ENCODE assay signal across 8 mouse cellular contexts in genomic region chr3:87566066-87566465, GRCm38 (mm10). TPM values are rescaled to one million over a fixed set of nuclear protein-coding genes. Genes with fewer than 3 reads are reported as not detected.
DNase-seq lines count a peak whose midpoint lies in the region; ATAC-seq and TF ChIP-seq lines count a peak whose summit lies in the region.

No protein-coding gene starts in this region.

- peak; percentile 14; the same call in 1 of the 2 replicates for TF ChIP-seq CTCF in lung, postnatal 0 days (IDR thresholded peaks at IDR 0.05)

- WGBS in hindbrain, embryonic 14.5 days: 3% methylated on average over 4 of the region's 4 CpGs
- 10% methylated on average over 4 of the region's 4 CpGs for WGBS in lung, postnatal 0 days

- peak; percentile 100 for ATAC-seq in hindbrain, embryonic 14.5 days (ENCODE audit: low FRiP score)
- peak; percentile 98 for ATAC-seq in lung, postnatal 0 days

- H3K9me3 ChIP-seq in hindbrain, embryonic 14.5 days (ENCODE audit: control insufficient read depth, low read length): no peaks in the 10 kb centered on the region
- no peaks in the 10 kb centered on the region for H3K9me3 ChIP-seq in lung, postnatal 0 days (ENCODE audit: low read length)

- TF ChIP-seq EP300 in lung, postnatal 0 days (IDR thresholded peaks at IDR 0.05): no peak

- peak overlapping the region; percentile 95 for H3K27ac ChIP-seq in hindbrain, embryonic 14.5 days
- no peak overlapping the region for H3K27ac ChIP-seq in lung, postnatal 0 days (ENCODE audit: low read length)

- H3K4me3 ChIP-seq in hindbrain, embryonic 14.5 days (replicated peaks; ENCODE audit: low read length): peak overlapping the region; percentile 27
- H3K4me3 ChIP-seq in lung, postnatal 0 days (ENCODE audit: low read depth, low read length): no peak overlapping the region

- no peaks in the 10 kb centered on the region for H3K36me3 ChIP-seq in hindbrain, embryonic 14.5 days (replicated peaks; ENCODE audit: control insufficient read depth, insufficient read depth)
- H3K36me3 ChIP-seq in lung, postnatal 0 days (ENCODE audit: insufficient read depth, low read length): no peaks in the 10 kb centered on the region

- DNase-seq in R1 (ENCODE audit: low read depth, low spot score): peak; percentile 98
- peak; percentile 87 to 90 for DNase-seq in cerebellum, postnatal 14 days
- peak; percentile 81 to 94 for DNase-seq in frontal cortex, postnatal 36 days (ENCODE audit: low spot score in 2 of 2)
- peak; percentile 92 for DNase-seq in hindbrain, embryonic 14.5 days (ENCODE audit: low spot score)
- DNase-seq in layer of hippocampus, postnatal 14 days (ENCODE audit: low spot score in 2 of 2): peak; percentile 79 to 86
- peak; percentile 90 for DNase-seq in lung, postnatal 0 days (ENCODE audit: low spot score)
- DNase-seq in ovary, postnatal 14 days (ENCODE audit: low spot score): peak; percentile 38
- no peak for DNase-seq in c-Kit-positive CD71-positive TER-119-positive erythroid progenitor cells, embryonic 14.5 days (ENCODE audit: low spot score)

- peak overlapping the region; percentile 46 for H3K4me2 ChIP-seq in hindbrain, embryonic 14.5 days (replicated peaks)
- H3K4me2 ChIP-seq in lung, postnatal 0 days (replicated peaks; ENCODE audit: low read depth, low read length): peak overlapping the region; percentile 14; the same call in 1 of the 2 replicates

- H3K27me3 ChIP-seq in hindbrain, embryonic 14.5 days (ENCODE audit: control insufficient read depth, insufficient read depth, low read length): no peaks in the 10 kb centered on the region
- no peaks in the 10 kb centered on the region for H3K27me3 ChIP-seq in lung, postnatal 0 days (replicated peaks; ENCODE audit: insufficient read depth, low read length)

- peak overlapping the region; percentile 61 for H3K9ac ChIP-seq in hindbrain, embryonic 14.5 days
- H3K9ac ChIP-seq in lung, postnatal 0 days (replicated peaks; ENCODE audit: low read depth): no peak overlapping the region

- H3K4me1 ChIP-seq in hindbrain, embryonic 14.5 days (replicated peaks; ENCODE audit: control insufficient read depth, insufficient read depth, low read length): peaks cover 6% of the 10 kb centered on the region; the same call in 1 of the 2 replicates
- 0 out of 2 replicates have a peak, but pooled peaks cover 3% of the 10 kb centered on the region for H3K4me1 ChIP-seq in lung, postnatal 0 days (ENCODE audit: insufficient read depth, low read depth, low read length)

RNA-seq across cellular contexts. Expression of gene Etv3, which starts 40.9 kb away (rescaled TPM):
- polyA plus RNA-seq in hindbrain, embryonic 14.5 days (2014; fragmentation: Nextera tagmentation; extraction: Ambion mirVana): 7.0 and 7.1 TPM in 2 replicates
- total RNA-seq in layer of hippocampus, postnatal 14 days (2021): 10 to 100 TPM; 18.0 to 18.2 TPM
- 13.8 and 15.6 TPM in 2 replicates for polyA plus RNA-seq in lung, postnatal 0 days (2015; fragmentation: Nextera tagmentation; extraction: Ambion mirVana)

RNA-seq across cellular contexts. Expression of gene Arhgef11, which starts 51.3 kb away (rescaled TPM):
- polyA plus RNA-seq in hindbrain, embryonic 14.5 days (2014; fragmentation: Nextera tagmentation; extraction: Ambion mirVana): 27.0 and 28.0 TPM in 2 replicates
- 10 to 100 TPM; 57.2 to 60.8 TPM for total RNA-seq in layer of hippocampus, postnatal 14 days (2021)
- polyA plus RNA-seq in lung, postnatal 0 days (2015; fragmentation: Nextera tagmentation; extraction: Ambion mirVana): 9.8 and 10.7 TPM in 2 replicates
